Mouse (Mus musculus) embryonic fibroblast, embryonic 13.5 days (primary cell): ENCODE data around the gene Irak3.

Experiments
- CTCF ChIP-seq: IDR thresholded peaks from 2 replicates; pipeline ENCODE4 v1.5.1; 2011; ENCODE audit warnings: mild to moderate bottlenecking, control low read depth, low read length, moderate library complexity, borderline replicate concordance; ENCODE audit not compliant: insufficient read depth
- POLR2A ChIP-seq: IDR thresholded peaks from 2 replicates; pipeline ENCODE4 v1.6.1; 2011; ENCODE audit warnings: low read depth, mild to moderate bottlenecking, control low read depth, low read length, moderate library complexity

GRCm38 (mm10) chr10:120208015-120208414 lies 6.1 kb upstream of the Irak3 start:
- TF ChIP-seq POLR2A (no peak), CTCF (no peak)
